Mouse (Mus musculus) myocyte (in vitro differentiated cells): ENCODE results near the gene Rps10.

Experiments
- E2F4 ChIP-seq: IDR thresholded peaks from one replicate; pipeline ENCODE4 v1.6.1; 2011; ENCODE audit warnings: mild to moderate bottlenecking, control low read depth, moderate library complexity; ENCODE audit not compliant: insufficient read depth
- MYOD1 ChIP-seq, 3 experiments: IDR thresholded peaks; one replicate each; pipeline ENCODE4 v1.6.1; 2011; ENCODE audit warnings: control low read depth in 2 of 3, low read depth in 2 of 3, mild to moderate bottlenecking in 2 of 3, moderate library complexity in 1 of 3; ENCODE audit not compliant: insufficient read length in 2 of 3, control insufficient read depth in 1 of 3
- MYOG ChIP-seq, 3 experiments: IDR thresholded peaks; one replicate each; pipeline ENCODE4 v1.6.1; 2011; ENCODE audit warnings: control low read depth in 2 of 3, low read depth in 2 of 3, mild to moderate bottlenecking in 2 of 3; ENCODE audit not compliant: insufficient read length in 2 of 3, control insufficient read depth in 1 of 3, insufficient read depth in 1 of 3
- POLR2A ChIP-seq: IDR thresholded peaks from one replicate; pipeline ENCODE4 v1.6.1; 2011; ENCODE audit warnings: low read depth, mild to moderate bottlenecking, control low read depth, moderate library complexity; ENCODE audit not compliant: insufficient read length
- POLR2AphosphoS2 ChIP-seq: IDR thresholded peaks from one replicate; pipeline ENCODE4 v1.6.1; 2011; ENCODE audit warnings: low read depth, control low read depth; ENCODE audit not compliant: insufficient read length
- TCF3 ChIP-seq: IDR thresholded peaks from one replicate; pipeline ENCODE4 v1.6.1; 2011; ENCODE audit warnings: low read depth, control low read depth; ENCODE audit not compliant: insufficient read length
- USF1 ChIP-seq: IDR thresholded peaks from one replicate; pipeline ENCODE4 v1.6.1; 2011; ENCODE audit warnings: low read depth, mild to moderate bottlenecking, control low read depth, moderate library complexity

- TF ChIP-seq POLR2A (no peak), POLR2AphosphoS2 (no peak), E2F4 (no peak), USF1 (no peak), TCF3 (no peak), MYOD1 (IDR thresholded peaks at IDR 0.05; ENCODE audit: control insufficient read depth in 1 of 3, insufficient read length in 2 of 3, low read depth in 2 of 3) (no peak), MYOG (IDR thresholded peaks at IDR 0.05; ENCODE audit: control insufficient read depth in 1 of 3, insufficient read depth in 1 of 3, insufficient read length in 2 of 3, low read depth in 2 of 3) (no peak)
Observed at GRCm38 (mm10) chr17:27611519-27611884, 25.0 kb downstream of the Rps10 start.
